Mouse (Mus musculus): ENCODE measurements around the gene Elf2.

GRCm38 (mm10) chr3:51222302-51222701 lies 118.2 kb downstream of the Elf2 start:
- TF ChIP-seq CTCF (IDR thresholded peaks at IDR 0.05; ENCODE audit: low read depth) (no peak), EP300 (IDR thresholded peaks at IDR 0.05; ENCODE audit: low read depth) (no peak)
